Mouse (Mus musculus): ENCODE results near the gene Prdm4. TPM values are rescaled to one million over a fixed set of nuclear protein-coding genes. Genes with fewer than 3 reads are reported as not detected.

Gene Prdm4
- polyA plus RNA-seq (2012; rRNA removed): 9.4 and 26.3 TPM in 2 replicates

GRCm38 (mm10) chr10:85916498-85917309, at the start of gene Prdm4:
TSS of gene Prdm4 (minus strand) at chr10:85917142.
- H3K4me1 ChIP-seq (ENCODE audit: control insufficient read depth, insufficient read depth, insufficient read length, low read length): peaks cover 5% of the 10 kb centered on the region
- peak within 1 kb of the TSS; percentile 90 for H3K4me3 ChIP-seq (ENCODE audit: low read depth, low read length)
- H3K27ac ChIP-seq (ENCODE audit: insufficient read depth, low read depth, low read length): peak within 1 kb of the TSS; percentile 58
- 1% methylated on average over 88 of the region's 90 CpGs for WGBS
- H3K27me3 ChIP-seq (ENCODE audit: control insufficient read depth, insufficient read depth, low read length): no peaks in the 10 kb centered on the region
- H3K36me3 ChIP-seq (ENCODE audit: control insufficient read depth, insufficient read depth, low read length): peaks cover 20% of the 10 kb centered on the region
- TF ChIP-seq CTCF (IDR thresholded peaks at IDR 0.05; ENCODE audit: extremely low read depth, insufficient read length, insufficient replicate concordance, low read depth, low read length) (0 out of 2 replicates have a peak, but pooled peaks have one; percentile 16), POLR2A (IDR thresholded peaks at IDR 0.05; ENCODE audit: low read depth, low read length) (no peak; the same call in none of the 2 replicates)

GRCm38 (mm10) chr10:85966476-85966875, 49.5 kb upstream of the Prdm4 start:
- TF ChIP-seq POLR2A (IDR thresholded peaks at IDR 0.05; ENCODE audit: low read depth, low read length) (no peak), CTCF (IDR thresholded peaks at IDR 0.05; ENCODE audit: extremely low read depth, insufficient read length, insufficient replicate concordance, low read depth, low read length) (no peak)
- no peak overlapping the region for H3K27ac ChIP-seq (ENCODE audit: insufficient read depth, low read depth, low read length)
- WGBS: 46% methylated on average over 2 of the region's 2 CpGs
- H3K4me1 ChIP-seq (ENCODE audit: control insufficient read depth, insufficient read depth, insufficient read length, low read length): no peaks in the 10 kb centered on the region
- no peaks in the 10 kb centered on the region for H3K36me3 ChIP-seq (ENCODE audit: control insufficient read depth, insufficient read depth, low read length)
- no peak overlapping the region for H3K4me3 ChIP-seq (ENCODE audit: low read depth, low read length)
- H3K27me3 ChIP-seq (ENCODE audit: control insufficient read depth, insufficient read depth, low read length): no peaks in the 10 kb centered on the region

GRCm38 (mm10) chr10:85964316-85964715, 47.4 kb upstream of the Prdm4 start:
- Histone ChIP-seq H3K27ac (ENCODE audit: insufficient read depth, low read depth, low read length) (no peak overlapping the region), H3K4me3 (ENCODE audit: low read depth, low read length) (no peak overlapping the region), H3K27me3 (ENCODE audit: control insufficient read depth, insufficient read depth, low read length) (no peaks in the 10 kb centered on the region), H3K36me3 (ENCODE audit: control insufficient read depth, insufficient read depth, low read length) (no peaks in the 10 kb centered on the region), H3K4me1 (ENCODE audit: control insufficient read depth, insufficient read depth, insufficient read length, low read length) (no peaks in the 10 kb centered on the region)
- 84% methylated on average over 7 of the region's 7 CpGs for WGBS
- no peak for TF ChIP-seq CTCF (IDR thresholded peaks at IDR 0.05; ENCODE audit: extremely low read depth, insufficient read length, insufficient replicate concordance, low read depth, low read length)
- TF ChIP-seq POLR2A (IDR thresholded peaks at IDR 0.05; ENCODE audit: low read depth, low read length): no peak

GRCm38 (mm10) chr10:85962897-85963296, 46.0 kb upstream of the Prdm4 start:
- no peak overlapping the region for H3K27ac ChIP-seq (ENCODE audit: insufficient read depth, low read depth, low read length)
- H3K4me1 ChIP-seq (ENCODE audit: control insufficient read depth, insufficient read depth, insufficient read length, low read length): no peaks in the 10 kb centered on the region
- H3K4me3 ChIP-seq (ENCODE audit: low read depth, low read length): no peak overlapping the region
- no peaks in the 10 kb centered on the region for H3K36me3 ChIP-seq (ENCODE audit: control insufficient read depth, insufficient read depth, low read length)
- 60% methylated on average over 9 of the region's 9 CpGs for WGBS
- TF ChIP-seq POLR2A (IDR thresholded peaks at IDR 0.05; ENCODE audit: low read depth, low read length) (no peak), CTCF (IDR thresholded peaks at IDR 0.05; ENCODE audit: extremely low read depth, insufficient read length, insufficient replicate concordance, low read depth, low read length) (no peak)
- no peaks in the 10 kb centered on the region for H3K27me3 ChIP-seq (ENCODE audit: control insufficient read depth, insufficient read depth, low read length)

GRCm38 (mm10) chr10:85957464-85957950, 40.6 kb upstream of the Prdm4 start, which contains the start of gene Rtcb:
TSS of gene Rtcb (minus strand) at chr10:85957823.
- TF ChIP-seq CTCF (IDR thresholded peaks at IDR 0.05; ENCODE audit: extremely low read depth, insufficient read length, insufficient replicate concordance, low read depth, low read length) (no peak), POLR2A (IDR thresholded peaks at IDR 0.05; ENCODE audit: low read depth, low read length) (peak; percentile 68)
- Histone ChIP-seq H3K4me3 (ENCODE audit: low read depth, low read length) (peak within 1 kb of the TSS; percentile 100), H3K4me1 (ENCODE audit: control insufficient read depth, insufficient read depth, insufficient read length, low read length) (peaks cover 12% of the 10 kb centered on the region; the same call in 1 of the 2 replicates), H3K36me3 (ENCODE audit: control insufficient read depth, insufficient read depth, low read length) (peaks cover 6% of the 10 kb centered on the region), H3K27ac (ENCODE audit: insufficient read depth, low read depth, low read length) (peak within 1 kb of the TSS; percentile 91), H3K27me3 (ENCODE audit: control insufficient read depth, insufficient read depth, low read length) (no peaks in the 10 kb centered on the region)
- WGBS: 0% methylated on average over 38 of the region's 38 CpGs

GRCm38 (mm10) chr10:85956871-85957419, 40.0 kb upstream of the Prdm4 start:
- TF ChIP-seq CTCF (IDR thresholded peaks at IDR 0.05; ENCODE audit: extremely low read depth, insufficient read length, insufficient replicate concordance, low read depth, low read length): no peak
- TF ChIP-seq POLR2A (IDR thresholded peaks at IDR 0.05; ENCODE audit: low read depth, low read length): no peak
- H3K36me3 ChIP-seq (ENCODE audit: control insufficient read depth, insufficient read depth, low read length): peaks cover 6% of the 10 kb centered on the region
- peaks cover 12% of the 10 kb centered on the region; the same call in 1 of the 2 replicates for H3K4me1 ChIP-seq (ENCODE audit: control insufficient read depth, insufficient read depth, insufficient read length, low read length)
- H3K27me3 ChIP-seq (ENCODE audit: control insufficient read depth, insufficient read depth, low read length): no peaks in the 10 kb centered on the region
- peak overlapping the region; percentile 91 for H3K27ac ChIP-seq (ENCODE audit: insufficient read depth, low read depth, low read length)
- peak overlapping the region; percentile 100 for H3K4me3 ChIP-seq (ENCODE audit: low read depth, low read length)
- WGBS: 1% methylated on average over 20 of the region's 20 CpGs

GRCm38 (mm10) chr10:85954429-85954828, 37.5 kb upstream of the Prdm4 start:
- Histone ChIP-seq H3K27ac (ENCODE audit: insufficient read depth, low read depth, low read length) (0 out of 2 replicates have a peak overlapping the region, but pooled peaks have one; percentile 4), H3K36me3 (ENCODE audit: control insufficient read depth, insufficient read depth, low read length) (peaks cover 14% of the 10 kb centered on the region), H3K4me3 (ENCODE audit: low read depth, low read length) (no peak overlapping the region), H3K27me3 (ENCODE audit: control insufficient read depth, insufficient read depth, low read length) (no peaks in the 10 kb centered on the region), H3K4me1 (ENCODE audit: control insufficient read depth, insufficient read depth, insufficient read length, low read length) (peaks cover 12% of the 10 kb centered on the region; the same call in 1 of the 2 replicates)
- TF ChIP-seq CTCF (IDR thresholded peaks at IDR 0.05; ENCODE audit: extremely low read depth, insufficient read length, insufficient replicate concordance, low read depth, low read length): no peak
- TF ChIP-seq POLR2A (IDR thresholded peaks at IDR 0.05; ENCODE audit: low read depth, low read length): no peak
- WGBS: 21% methylated on average over 2 of the region's 2 CpGs
